Mouse (Mus musculus): ENCODE results near the gene Taf8. TPM values are rescaled to one million over a fixed set of nuclear protein-coding genes. Genes with fewer than 3 reads are reported as not detected.
A peak's percentile ranks its signal among the peaks of the same experiment; 100 is the strongest.

Taf8 gene
- polyA plus RNA-seq, 1 experiment: 32.2 TPM

- no peak for DNase-seq
- H3K4me1 ChIP-seq (ENCODE audit: control insufficient read depth, insufficient read depth, low read length): peaks cover 3% of the 10 kb centered on the region; the same call in 1 of the 2 replicates
- WGBS: 86% methylated on average over 4 of the region's 4 CpGs
- H3K4me3 ChIP-seq (replicated peaks; ENCODE audit: extremely low read depth, low read depth, low read length): no peak overlapping the region
- TF ChIP-seq CTCF (IDR thresholded peaks at IDR 0.05; ENCODE audit: insufficient read depth, low read length): no peak
- no peak for TF ChIP-seq POLR2A (IDR thresholded peaks at IDR 0.05; ENCODE audit: borderline replicate concordance, extremely low read depth, low read depth, low read length)
Measured at GRCm38 (mm10) chr17:47475181-47475580, 26.9 kb downstream of the Taf8 start.

DNA sequence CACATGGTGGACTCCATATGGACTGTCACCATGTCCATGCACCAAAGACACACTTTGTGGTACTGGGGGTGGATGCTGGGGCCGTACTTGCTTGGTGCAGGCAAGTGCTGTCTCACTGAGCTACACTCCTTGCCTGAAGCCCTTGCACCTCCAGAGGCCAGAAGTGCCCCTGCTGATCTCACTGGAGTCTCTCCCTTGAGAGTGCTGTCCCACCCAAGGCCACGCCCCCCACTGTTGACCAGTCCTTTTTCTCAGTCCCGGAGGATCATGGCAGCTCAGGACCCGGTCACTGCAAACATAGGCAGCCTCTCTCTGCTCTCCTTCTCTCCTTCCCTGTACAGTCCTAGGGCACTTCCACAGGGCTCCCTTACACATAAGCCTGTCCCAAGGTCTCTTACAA is 27.8 kb downstream of the Taf8 start:
- Histone ChIP-seq H3K4me1 (ENCODE audit: control insufficient read depth, insufficient read depth, low read length) (no peaks in the 10 kb centered on the region), H3K4me3 (replicated peaks; ENCODE audit: extremely low read depth, low read depth, low read length) (no peak overlapping the region)
- TF ChIP-seq POLR2A (IDR thresholded peaks at IDR 0.05; ENCODE audit: borderline replicate concordance, extremely low read depth, low read depth, low read length): no peak
- TF ChIP-seq CTCF (IDR thresholded peaks at IDR 0.05; ENCODE audit: insufficient read depth, low read length): no peak
- no peak for DNase-seq
- 77% methylated on average over 4 of the region's 4 CpGs for whole genome bisulfite sequencing

DNA sequence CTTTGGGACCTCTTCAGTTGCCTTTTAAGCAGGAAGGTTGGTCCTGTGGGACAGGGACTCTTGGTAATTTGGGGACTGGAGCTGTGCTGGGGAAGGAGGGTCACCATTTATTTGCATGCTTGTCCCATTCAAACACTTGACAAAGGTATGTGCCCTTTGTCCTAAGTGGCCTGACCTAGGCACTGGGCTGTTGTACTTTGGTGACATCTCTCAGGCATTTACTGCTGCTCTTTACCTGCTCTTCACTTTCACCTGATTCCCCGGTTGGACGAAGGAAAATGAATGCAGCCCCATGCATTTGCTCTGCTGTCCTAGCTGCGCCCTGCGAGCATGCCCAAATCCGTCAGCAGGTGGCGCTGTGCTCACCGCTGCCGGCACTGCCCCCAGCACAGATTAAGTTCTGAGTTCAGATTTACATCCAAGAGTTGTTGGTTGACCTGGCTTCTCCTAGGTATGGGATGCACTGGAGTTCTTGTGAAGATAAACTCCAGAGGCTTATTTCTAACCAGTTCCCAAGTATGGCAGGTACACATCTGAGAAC is 28.6 kb downstream of the Taf8 start:
- H3K4me3 ChIP-seq (replicated peaks; ENCODE audit: extremely low read depth, low read depth, low read length): no peak overlapping the region
- WGBS: 9% methylated on average over 8 of the region's 8 CpGs
- peak; percentile 72 for DNase-seq
- no peaks in the 10 kb centered on the region for H3K4me1 ChIP-seq (ENCODE audit: control insufficient read depth, insufficient read depth, low read length)
- no peak for TF ChIP-seq POLR2A (IDR thresholded peaks at IDR 0.05; ENCODE audit: borderline replicate concordance, extremely low read depth, low read depth, low read length)
- peak; percentile 89 for TF ChIP-seq CTCF (IDR thresholded peaks at IDR 0.05; ENCODE audit: insufficient read depth, low read length)

- no peak overlapping the region for H3K4me3 ChIP-seq (replicated peaks; ENCODE audit: extremely low read depth, low read depth, low read length)
- H3K4me1 ChIP-seq (ENCODE audit: control insufficient read depth, insufficient read depth, low read length): no peaks in the 10 kb centered on the region
- no peak for DNase-seq
- 32% methylated on average over 15 of the region's 15 CpGs for WGBS
- TF ChIP-seq POLR2A (IDR thresholded peaks at IDR 0.05; ENCODE audit: borderline replicate concordance, extremely low read depth, low read depth, low read length) (no peak), CTCF (IDR thresholded peaks at IDR 0.05; ENCODE audit: insufficient read depth, low read length) (no peak)
Measured at GRCm38 (mm10) chr17:47472435-47473350, 29.4 kb downstream of the Taf8 start.

DNA sequence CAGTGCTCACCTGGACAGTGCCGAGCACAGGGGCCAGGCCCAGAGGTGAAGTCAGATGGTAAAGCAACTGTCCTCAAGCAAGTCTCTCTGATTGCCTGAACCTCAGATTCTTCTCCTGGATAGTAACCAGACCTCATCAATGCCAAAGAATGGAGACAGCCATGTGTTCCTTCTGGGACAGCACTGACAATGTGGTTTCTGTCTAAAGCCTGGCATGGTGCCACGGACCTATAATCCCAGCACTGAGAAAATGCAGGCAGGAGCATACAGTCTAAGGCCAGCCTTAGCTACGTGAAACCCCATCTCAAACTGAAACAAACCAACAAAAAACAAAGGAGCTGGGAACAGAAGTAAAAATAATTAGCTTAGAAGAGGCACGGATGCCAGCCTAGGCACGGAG is 31.4 kb downstream of the Taf8 start:
- Histone ChIP-seq H3K4me1 (ENCODE audit: control insufficient read depth, insufficient read depth, low read length) (no peaks in the 10 kb centered on the region), H3K4me3 (replicated peaks; ENCODE audit: extremely low read depth, low read depth, low read length) (no peak overlapping the region)
- DNase-seq: no peak
- 72% methylated on average over 5 of the region's 5 CpGs for WGBS
- TF ChIP-seq POLR2A (IDR thresholded peaks at IDR 0.05; ENCODE audit: borderline replicate concordance, extremely low read depth, low read depth, low read length) (no peak), CTCF (IDR thresholded peaks at IDR 0.05; ENCODE audit: insufficient read depth, low read length) (no peak)

GRCm38 (mm10) chr17:47470121-47470520 is 32.0 kb downstream of the Taf8 start:
- TF ChIP-seq POLR2A (IDR thresholded peaks at IDR 0.05; ENCODE audit: borderline replicate concordance, extremely low read depth, low read depth, low read length) (no peak), CTCF (IDR thresholded peaks at IDR 0.05; ENCODE audit: insufficient read depth, low read length) (no peak)
- Histone ChIP-seq H3K4me3 (replicated peaks; ENCODE audit: extremely low read depth, low read depth, low read length) (no peak overlapping the region), H3K4me1 (ENCODE audit: control insufficient read depth, insufficient read depth, low read length) (no peaks in the 10 kb centered on the region)
- DNase-seq: no peak
- WGBS: 60% methylated on average over 4 of the region's 4 CpGs

DNA sequence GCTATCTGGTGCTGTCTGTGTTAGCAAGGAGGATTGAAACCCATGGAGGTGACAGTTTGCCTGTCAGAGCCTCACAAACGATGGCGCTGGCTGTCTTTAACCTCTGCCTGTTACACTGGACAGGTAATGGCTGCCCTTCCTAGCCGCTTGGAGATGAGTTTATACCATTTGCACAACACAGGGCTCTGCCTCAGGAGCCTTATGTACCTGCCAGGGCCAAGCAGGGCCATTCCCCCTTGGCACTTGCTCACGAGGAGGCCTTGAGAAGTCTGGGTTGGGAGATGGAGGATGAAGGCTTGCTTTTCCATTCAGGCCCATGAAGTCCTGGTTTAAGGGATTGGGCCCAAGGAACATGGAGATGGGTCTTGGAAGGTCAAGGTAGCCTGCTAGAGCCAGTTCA is 32.5 kb downstream of the Taf8 start:
- TF ChIP-seq POLR2A (IDR thresholded peaks at IDR 0.05; ENCODE audit: borderline replicate concordance, extremely low read depth, low read depth, low read length) (no peak), CTCF (IDR thresholded peaks at IDR 0.05; ENCODE audit: insufficient read depth, low read length) (no peak)
- Histone ChIP-seq H3K4me1 (ENCODE audit: control insufficient read depth, insufficient read depth, low read length) (no peaks in the 10 kb centered on the region), H3K4me3 (replicated peaks; ENCODE audit: extremely low read depth, low read depth, low read length) (no peak overlapping the region)
- WGBS: 86% methylated on average over 4 of the region's 4 CpGs
- DNase-seq: no peak

- Histone ChIP-seq H3K4me1 (ENCODE audit: control insufficient read depth, insufficient read depth, low read length) (no peaks in the 10 kb centered on the region), H3K4me3 (replicated peaks; ENCODE audit: extremely low read depth, low read depth, low read length) (no peak overlapping the region)
- DNase-seq: no peak
- TF ChIP-seq POLR2A (IDR thresholded peaks at IDR 0.05; ENCODE audit: borderline replicate concordance, extremely low read depth, low read depth, low read length): no peak
- no peak for TF ChIP-seq CTCF (IDR thresholded peaks at IDR 0.05; ENCODE audit: insufficient read depth, low read length)
- 33% methylated on average over 34 of the region's 34 CpGs for WGBS
Measured at GRCm38 (mm10) chr17:47468466-47468865, 33.6 kb downstream of the Taf8 start.

DNA sequence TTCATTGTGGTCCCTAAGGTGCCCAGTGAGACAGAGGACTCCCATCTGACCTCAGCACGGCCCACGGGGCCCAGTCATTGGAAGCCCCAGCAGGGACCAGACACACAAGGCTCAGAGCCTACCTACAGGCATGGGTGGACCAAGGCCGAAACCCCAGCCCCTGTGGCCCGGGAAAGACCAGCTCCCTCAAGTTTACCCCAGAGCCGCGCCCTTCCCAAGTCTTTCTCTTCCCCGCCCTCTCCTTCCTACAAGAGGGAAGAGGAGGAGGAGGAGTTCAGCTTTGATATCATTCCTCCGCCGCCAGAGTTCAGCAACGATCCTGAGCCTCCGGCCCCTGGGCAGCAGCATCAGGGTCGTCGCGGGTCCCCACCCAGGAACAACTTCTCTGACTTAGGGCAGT is 34.0 kb downstream of the Taf8 start:
- Histone ChIP-seq H3K4me3 (replicated peaks; ENCODE audit: extremely low read depth, low read depth, low read length) (no peak overlapping the region), H3K4me1 (ENCODE audit: control insufficient read depth, insufficient read depth, low read length) (no peaks in the 10 kb centered on the region; the same call in 1 of the 2 replicates)
- WGBS: 30% methylated on average over 14 of the region's 14 CpGs
- no peak for DNase-seq
- TF ChIP-seq POLR2A (IDR thresholded peaks at IDR 0.05; ENCODE audit: borderline replicate concordance, extremely low read depth, low read depth, low read length) (no peak), CTCF (IDR thresholded peaks at IDR 0.05; ENCODE audit: insufficient read depth, low read length) (no peak)

DNA sequence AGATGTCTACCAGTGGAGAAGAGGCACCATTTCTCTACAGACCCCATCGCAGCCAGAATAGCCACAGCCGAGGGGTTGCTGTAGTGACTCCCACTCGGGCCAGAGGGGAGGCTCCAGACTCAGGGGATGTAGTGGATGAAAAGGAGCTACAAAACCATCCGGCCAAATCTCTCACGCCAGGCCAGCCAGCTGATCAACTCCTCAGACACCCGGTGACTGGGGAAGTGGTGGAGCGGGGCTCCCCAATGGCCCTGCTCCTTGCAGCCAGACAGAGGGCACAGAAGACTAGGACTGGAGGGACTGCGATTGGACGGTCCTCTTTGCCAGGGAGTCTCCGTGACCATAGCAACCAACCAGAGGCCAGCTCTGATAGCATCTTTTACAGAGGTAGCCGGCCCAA is 34.4 kb downstream of the Taf8 start:
- peaks cover 3% of the 10 kb centered on the region for H3K4me1 ChIP-seq (ENCODE audit: control insufficient read depth, insufficient read depth, low read length)
- 85% methylated on average over 11 of the region's 11 CpGs for WGBS
- no peak for DNase-seq
- no peak overlapping the region for H3K4me3 ChIP-seq (replicated peaks; ENCODE audit: extremely low read depth, low read depth, low read length)
- no peak for TF ChIP-seq POLR2A (IDR thresholded peaks at IDR 0.05; ENCODE audit: borderline replicate concordance, extremely low read depth, low read depth, low read length)
- no peak for TF ChIP-seq CTCF (IDR thresholded peaks at IDR 0.05; ENCODE audit: insufficient read depth, low read length)
